Mouse (Mus musculus): ENCODE measurements at regions not wholly inside any gene's neighbourhood (a gene's known extent, or its start where the extent isn't known, plus 50 kb on each side); places are given as distances from the start of the nearest gene placed in this dataset.

- TF ChIP-seq CTCF (IDR thresholded peaks at IDR 0.05; ENCODE audit: low read depth) (no peak), EP300 (optimal IDR thresholded peaks at IDR 0.05) (no peak)
Observed at GRCm38 (mm10) chr7:35878164-35878563, 75.4 kb upstream of the Zfp507 start.
